Mouse (Mus musculus) adipocyte (in vitro differentiated cells): Measurements from ENCODE around the gene Atp5j2.
A peak's percentile ranks its signal among the peaks of the same experiment; 100 is the strongest.
"Not testable (repeated sequence)": the region's sequence is repeated elsewhere in the genome, so short reads cannot be mapped to it uniquely, and the experiment has no call there.

Source experiments
- DNase-seq: peaks from one replicate; pipeline ENCODE4 v3.0.0-alpha.2; 2016; ENCODE audit warnings: low spot score

The Atp5j2 gene

GRCm38 (mm10) chr5:145191962-145192361 lies at the start of gene Atp5j2:
Gene Atp5j2 (minus strand): TSS chr5:145192062.
- no peak for DNase-seq

- DNase-seq = peak; percentile 47
Measured at GRCm38 (mm10) chr5:145234636-145235035, 42.8 kb upstream of the Atp5j2 start.

- peak; percentile 62 for DNase-seq
Measured at GRCm38 (mm10) chr5:145231893-145232411, 40.1 kb upstream of the Atp5j2 start.

- DNase-seq = peak; percentile 99
Measured at GRCm38 (mm10) chr5:145231367-145231871, 39.6 kb upstream of the Atp5j2 start, which contains the start of gene Zfp655. Gene Zfp655 (plus strand): TSS chr5:145231715.

- no peak for DNase-seq
Measured at GRCm38 (mm10) chr5:145230641-145231040, 38.8 kb upstream of the Atp5j2 start.

- DNase-seq = not testable (repeated sequence)
Measured at GRCm38 (mm10) chr5:145229283-145229682, 37.4 kb upstream of the Atp5j2 start.

GRCm38 (mm10) chr5:145226453-145226852 lies 34.6 kb upstream of the Atp5j2 start:
- DNase-seq = no peak

- DNase-seq = no peak
Measured at GRCm38 (mm10) chr5:145223395-145223794, 31.5 kb upstream of the Atp5j2 start.

- no peak for DNase-seq
Measured at GRCm38 (mm10) chr5:145222840-145223239, 31.0 kb upstream of the Atp5j2 start.

- no peak for DNase-seq
Measured at GRCm38 (mm10) chr5:145219981-145220380, 28.1 kb upstream of the Atp5j2 start.

GRCm38 (mm10) chr5:145218671-145219070 lies 26.8 kb upstream of the Atp5j2 start:
- no peak for DNase-seq

- DNase-seq = no peak
Measured at GRCm38 (mm10) chr5:145218206-145218605, 26.3 kb upstream of the Atp5j2 start.

GRCm38 (mm10) chr5:145217746-145218145 lies 25.9 kb upstream of the Atp5j2 start:
- no peak for DNase-seq

GRCm38 (mm10) chr5:145214679-145215078 lies 22.8 kb upstream of the Atp5j2 start:
- no peak for DNase-seq

GRCm38 (mm10) chr5:145213505-145213904 lies 21.6 kb upstream of the Atp5j2 start:
- DNase-seq = no peak

GRCm38 (mm10) chr5:145212216-145212615 lies 20.4 kb upstream of the Atp5j2 start:
- no peak for DNase-seq

GRCm38 (mm10) chr5:145211340-145211739 lies 19.5 kb upstream of the Atp5j2 start:
- no peak for DNase-seq

- not testable (repeated sequence) for DNase-seq
Measured at GRCm38 (mm10) chr5:145208391-145208790, 16.5 kb upstream of the Atp5j2 start.

GRCm38 (mm10) chr5:145207954-145208353 lies 16.1 kb upstream of the Atp5j2 start:
- no peak for DNase-seq

GRCm38 (mm10) chr5:145207385-145207784 lies 15.5 kb upstream of the Atp5j2 start:
- DNase-seq = no peak

- DNase-seq = peak; percentile 38
Measured at GRCm38 (mm10) chr5:145205041-145205440, 13.2 kb upstream of the Atp5j2 start.

- peak; percentile 99 for DNase-seq
Measured at GRCm38 (mm10) chr5:145203936-145204691, 12.3 kb upstream of the Atp5j2 start, which contains the start of gene Zkscan5. Gene Zkscan5 (plus strand): TSS chr5:145204562.

- no peak for DNase-seq
Measured at GRCm38 (mm10) chr5:145202446-145202845, 10.6 kb upstream of the Atp5j2 start.
